Mouse (Mus musculus) midbrain, embryonic 13.5 days (tissue): ENCODE measurements around the gene Vmn1r223. TPM values are rescaled to one million over a fixed set of nuclear protein-coding genes. Genes with fewer than 3 reads are reported as not detected.
"Not testable (repeated sequence)": the region's sequence is repeated elsewhere in the genome, so short reads cannot be mapped to it uniquely, and the experiment has no call there.

ENCODE experiments used
- ATAC-seq: fragments of 200-750 bp; cut with Nextera tagmentation; 2 replicates; pipeline ENCODE4 v1.8.0; 2017; ENCODE audit warnings: mild to moderate bottlenecking, moderate TSS enrichment, moderate library complexity
- H3K27ac ChIP-seq: fragments of 300-500 bp; sonication (generic); 2 replicates; pipeline ENCODE4 v1.5.1; 2015; ENCODE audit warnings: inconsistent platforms, mild to moderate bottlenecking, moderate library complexity
- H3K27me3 ChIP-seq: fragments of 300-500 bp; sonication (generic); 2 replicates; pipeline ENCODE4 v1.6.1; 2015; ENCODE audit warnings: mild to moderate bottlenecking, inconsistent platforms
- H3K36me3 ChIP-seq: fragments of 300-500 bp; sonication (generic); 2 replicates; pipeline ENCODE4 v1.6.1; 2015; ENCODE audit warnings: mild to moderate bottlenecking, inconsistent platforms
- H3K4me1 ChIP-seq: fragments of 300-500 bp; sonication (generic); replicated peaks from 2 replicates; pipeline ENCODE4 v1.6.1; 2015; ENCODE audit warnings: inconsistent platforms
- H3K4me2 ChIP-seq: fragments of 300-500 bp; sonication (generic); replicated peaks from 2 replicates; pipeline ENCODE4 v1.6.1; 2015; ENCODE audit warnings: moderate library complexity, mild to moderate bottlenecking, inconsistent platforms
- H3K4me3 ChIP-seq: fragments of 300-500 bp; sonication (generic); replicated peaks from 2 replicates; pipeline ENCODE4 v1.5.1; 2015; ENCODE audit warnings: mild to moderate bottlenecking, inconsistent platforms
- H3K9ac ChIP-seq: fragments of 300-500 bp; sonication (generic); replicated peaks from 2 replicates; pipeline ENCODE4 v1.6.1; 2015; ENCODE audit warnings: mild to moderate bottlenecking, inconsistent platforms
- H3K9me3 ChIP-seq: fragments of 300-500 bp; sonication (generic); 2 replicates; pipeline ENCODE4 v1.6.1; 2016; ENCODE audit warnings: mild to moderate bottlenecking, inconsistent platforms
- WGBS: fragments of 180-500 bp; shearing (Covaris S2); methylation state at CpG from one replicate; pipeline ENCODE4 v1.1.7; 2015; 5-methylcytosine and 5-hydroxymethylcytosine counted together
- polyA plus RNA-seq: library from polyadenylated mRNA; unstranded; fragments of >200 nt; fragmentation: Nextera tagmentation; extraction: Ambion mirVana; gene quantifications from 2 replicates; pipeline ENCODE4 v1.2.1, GENCODE M21; 2015

The Vmn1r223 gene
- polyA plus RNA-seq = not detected in 2 replicates

- not testable (repeated sequence) for H3K4me2 ChIP-seq, H3K4me1 ChIP-seq, H3K9me3 ChIP-seq, H3K27ac ChIP-seq, H3K27me3 ChIP-seq, ATAC-seq, H3K36me3 ChIP-seq, H3K9ac ChIP-seq, H3K4me3 ChIP-seq
- WGBS = 78% methylated on average over 1 of the region's 1 CpGs
Measured at GRCm38 (mm10) chr13:23246834-23247233, at the start of gene Vmn1r223. Gene Vmn1r223 (plus strand): TSS chr13:23247134.

GRCm38 (mm10) chr13:23203885-23204284 is 43.0 kb upstream of the Vmn1r223 start:
- 79% methylated on average over 1 of the region's 1 CpGs for WGBS
- H3K36me3 ChIP-seq, H3K9ac ChIP-seq, H3K4me3 ChIP-seq, H3K27me3 ChIP-seq, H3K4me2 ChIP-seq, H3K27ac ChIP-seq, H3K9me3 ChIP-seq, ATAC-seq, H3K4me1 ChIP-seq: not testable (repeated sequence)

- not testable (repeated sequence) for H3K27ac ChIP-seq, ATAC-seq, H3K9me3 ChIP-seq, H3K4me3 ChIP-seq, H3K9ac ChIP-seq, H3K36me3 ChIP-seq, H3K4me2 ChIP-seq, H3K4me1 ChIP-seq, H3K27me3 ChIP-seq
- WGBS = 93% methylated on average over 2 of the region's 2 CpGs
Measured at GRCm38 (mm10) chr13:23213827-23214226, 33.1 kb upstream of the Vmn1r223 start, which contains the start of gene Vmn1r221. Gene Vmn1r221 (plus strand): TSS chr13:23214127.

- not testable (repeated sequence) for H3K4me3 ChIP-seq, H3K36me3 ChIP-seq, H3K27ac ChIP-seq, H3K4me1 ChIP-seq, H3K4me2 ChIP-seq, H3K27me3 ChIP-seq, H3K9ac ChIP-seq, ATAC-seq, H3K9me3 ChIP-seq
Measured at GRCm38 (mm10) chr13:23235847-23236246, 11.1 kb upstream of the Vmn1r223 start, which contains the start of gene Vmn1r222. Gene Vmn1r222 (minus strand): TSS chr13:23235947.

- Histone ChIP-seq H3K4me3 (no peak overlapping the region), H3K9me3 (peaks cover 3% of the 10 kb centered on the region; the same call in 1 of the 2 replicates), H3K27me3 (no peaks in the 10 kb centered on the region), H3K4me2 (no peak overlapping the region), H3K4me1 (no peaks in the 10 kb centered on the region), H3K36me3 (no peaks in the 10 kb centered on the region), H3K27ac (no peak overlapping the region), H3K9ac (no peak overlapping the region)
- no peak for ATAC-seq
- WGBS = 89% methylated on average over 2 of the region's 2 CpGs
Measured at GRCm38 (mm10) chr13:23258546-23259048, 11.7 kb downstream of the Vmn1r223 start.

- H3K4me2 ChIP-seq, H3K27me3 ChIP-seq, H3K4me3 ChIP-seq, H3K36me3 ChIP-seq, H3K9ac ChIP-seq, H3K27ac ChIP-seq, H3K9me3 ChIP-seq: not testable (repeated sequence)
- H3K4me1 ChIP-seq = peaks cover 13% of the 10 kb centered on the region; the same call in 1 of the 2 replicates
- ATAC-seq = 0 out of 2 replicates have a peak, but pooled peaks have one; percentile 43
- 88% methylated on average over 3 of the region's 3 CpGs for WGBS
Measured at GRCm38 (mm10) chr13:23268606-23269005, 21.7 kb downstream of the Vmn1r223 start.

GRCm38 (mm10) chr13:23269127-23269526 is 22.2 kb downstream of the Vmn1r223 start:
- not testable (repeated sequence) for H3K9ac ChIP-seq, H3K4me3 ChIP-seq, H3K36me3 ChIP-seq, H3K27me3 ChIP-seq, H3K4me2 ChIP-seq, H3K9me3 ChIP-seq, H3K27ac ChIP-seq
- peaks cover 13% of the 10 kb centered on the region; the same call in 1 of the 2 replicates for H3K4me1 ChIP-seq
- WGBS = 46% methylated on average over 4 of the region's 4 CpGs
- ATAC-seq = 0 out of 2 replicates have a peak, but pooled peaks have one; percentile 67

- ATAC-seq = 0 out of 2 replicates have a peak, but pooled peaks have one; percentile 37
- WGBS = 17% methylated on average over 11 of the region's 11 CpGs
Measured at GRCm38 (mm10) chr13:23269681-23270080, 22.7 kb downstream of the Vmn1r223 start.

GRCm38 (mm10) chr13:23270321-23271101 is 23.6 kb downstream of the Vmn1r223 start:
- WGBS = 3% methylated on average over 34 of the region's 34 CpGs
- H3K9ac ChIP-seq = no peak overlapping the region; the same call in 1 of the 2 replicates

More at GRCm38 (mm10) chr13:23269681-23270080, 22.7 kb downstream of the Vmn1r223 start:
- Histone ChIP-seq H3K9ac (no peak overlapping the region; the same call in 1 of the 2 replicates), H3K4me1 (peaks cover 13% of the 10 kb centered on the region; the same call in 1 of the 2 replicates), H3K27ac (no peak overlapping the region), H3K36me3 (no peaks in the 10 kb centered on the region), H3K4me3 (peak overlapping the region; percentile 36), H3K9me3 (no peaks in the 10 kb centered on the region), H3K4me2 (peak overlapping the region; percentile 45), H3K27me3 (no peaks in the 10 kb centered on the region)

GRCm38 (mm10) chr13:23279576-23279975 is 32.6 kb downstream of the Vmn1r223 start:
- Histone ChIP-seq H3K9me3 (no peaks in the 10 kb centered on the region), H3K4me2 (no peak overlapping the region), H3K36me3 (no peaks in the 10 kb centered on the region), H3K27ac (no peak overlapping the region), H3K27me3 (peaks cover 9% of the 10 kb centered on the region), H3K4me3 (no peak overlapping the region), H3K4me1 (no peaks in the 10 kb centered on the region), H3K9ac (no peak overlapping the region)
- ATAC-seq = no peak
- 92% methylated on average over 4 of the region's 4 CpGs for WGBS

More at GRCm38 (mm10) chr13:23270321-23271101, 23.6 kb downstream of the Vmn1r223 start:
- peak; percentile 94 for ATAC-seq
- Histone ChIP-seq H3K4me3 (peak overlapping the region; percentile 36), H3K9me3 (no peaks in the 10 kb centered on the region), H3K4me2 (peak overlapping the region; percentile 45), H3K27ac (no peak overlapping the region), H3K27me3 (no peaks in the 10 kb centered on the region), H3K36me3 (no peaks in the 10 kb centered on the region), H3K4me1 (peaks cover 13% of the 10 kb centered on the region; the same call in 1 of the 2 replicates)

- Histone ChIP-seq H3K9me3 (no peaks in the 10 kb centered on the region), H3K36me3 (no peaks in the 10 kb centered on the region), H3K4me1 (no peaks in the 10 kb centered on the region), H3K27me3 (peaks cover 13% of the 10 kb centered on the region), H3K27ac (no peak overlapping the region), H3K9ac (no peak overlapping the region), H3K4me2 (no peak overlapping the region), H3K4me3 (no peak overlapping the region)
- 89% methylated on average over 3 of the region's 3 CpGs for WGBS
- no peak for ATAC-seq
Measured at GRCm38 (mm10) chr13:23279992-23280391, 33.1 kb downstream of the Vmn1r223 start.
